Mouse (Mus musculus) activated CD4-positive, CD25-positive, alpha-beta regulatory T cell, adult 4 months (primary cell): ENCODE measurements around the gene Dohh. TPM values are rescaled to one million over a fixed set of nuclear protein-coding genes. Genes with fewer than 3 reads are reported as not detected.

Experiments
- ATAC-seq: one replicate; pipeline ENCODE4 v1.8.0; 2017
- polyA plus RNA-seq, 2 experiments: library from polyadenylated mRNA; unstranded; fragments of 100-300 nt; shearing (Covaris generic); gene quantifications; one replicate each; pipeline ENCODE4 v1.2.1; 2017

The Dohh gene
- polyA plus RNA-seq: 10 to 100 TPM; 12.7 to 13.7 TPM

- ATAC-seq: peak; percentile 95
Measured at GRCm38 (mm10) chr10:81383802-81384604, at the start of gene Dohh, which contains the start of gene Gm48551. Gene Dohh (plus strand): TSS chr10:81384428. Gene Gm48551 (plus strand): TSS chr10:81384466.

GRCm38 (mm10) chr10:81335393-81336340 is 48.6 kb upstream of the Dohh start:
- ATAC-seq: no peak

GRCm38 (mm10) chr10:81336558-81336957 is 47.7 kb upstream of the Dohh start:
- ATAC-seq: no peak

GRCm38 (mm10) chr10:81340551-81341332 is 43.5 kb upstream of the Dohh start:
- ATAC-seq: no peak

GRCm38 (mm10) chr10:81341333-81341949 is 42.8 kb upstream of the Dohh start:
- ATAC-seq: peak; percentile 51

- no peak for ATAC-seq
Measured at GRCm38 (mm10) chr10:81342686-81343505, 41.3 kb upstream of the Dohh start, which contains the start of gene Gipc3. Gene Gipc3 (minus strand): TSS chr10:81343266.

- peak; percentile 38 for ATAC-seq
Measured at GRCm38 (mm10) chr10:81344421-81345161, 39.6 kb upstream of the Dohh start.

GRCm38 (mm10) chr10:81345162-81345534 is 39.1 kb upstream of the Dohh start:
- no peak for ATAC-seq

GRCm38 (mm10) chr10:81346453-81347067 is 37.7 kb upstream of the Dohh start:
- no peak for ATAC-seq

GRCm38 (mm10) chr10:81349146-81349545 is 35.1 kb upstream of the Dohh start:
- ATAC-seq: no peak

GRCm38 (mm10) chr10:81349961-81350350 is 34.3 kb upstream of the Dohh start:
- no peak for ATAC-seq

GRCm38 (mm10) chr10:81350351-81351063 is 33.7 kb upstream of the Dohh start, which contains the start of gene Hmg20b:
Gene Hmg20b (minus strand): TSS chr10:81350480.
- peak; percentile 97 for ATAC-seq

GRCm38 (mm10) chr10:81351678-81352291 is 32.4 kb upstream of the Dohh start:
- ATAC-seq: no peak

GRCm38 (mm10) chr10:81354738-81355477 is 29.3 kb upstream of the Dohh start:
- ATAC-seq: no peak

GRCm38 (mm10) chr10:81355533-81355932 is 28.7 kb upstream of the Dohh start:
- ATAC-seq: no peak

- ATAC-seq: no peak
Measured at GRCm38 (mm10) chr10:81356352-81356990, 27.8 kb upstream of the Dohh start.
